Mouse (Mus musculus) frontal cortex, postnatal 36 days (tissue): ENCODE results near the gene Secisbp2.
"Not testable (repeated sequence)": the region's sequence is repeated elsewhere in the genome, so short reads cannot be mapped to it uniquely, and the experiment has no call there.

ENCODE experiments used
- DNase-seq, 2 experiments: peaks; one replicate each; pipeline ENCODE4 v3.0.0; 2022; ENCODE audit warnings: low spot score in 2 of 2

Secisbp2 gene

GRCm38 (mm10) chr13:51643924-51644828 is 7.3 kb upstream of the Secisbp2 start:
- DNase-seq, result no peak

DNA sequence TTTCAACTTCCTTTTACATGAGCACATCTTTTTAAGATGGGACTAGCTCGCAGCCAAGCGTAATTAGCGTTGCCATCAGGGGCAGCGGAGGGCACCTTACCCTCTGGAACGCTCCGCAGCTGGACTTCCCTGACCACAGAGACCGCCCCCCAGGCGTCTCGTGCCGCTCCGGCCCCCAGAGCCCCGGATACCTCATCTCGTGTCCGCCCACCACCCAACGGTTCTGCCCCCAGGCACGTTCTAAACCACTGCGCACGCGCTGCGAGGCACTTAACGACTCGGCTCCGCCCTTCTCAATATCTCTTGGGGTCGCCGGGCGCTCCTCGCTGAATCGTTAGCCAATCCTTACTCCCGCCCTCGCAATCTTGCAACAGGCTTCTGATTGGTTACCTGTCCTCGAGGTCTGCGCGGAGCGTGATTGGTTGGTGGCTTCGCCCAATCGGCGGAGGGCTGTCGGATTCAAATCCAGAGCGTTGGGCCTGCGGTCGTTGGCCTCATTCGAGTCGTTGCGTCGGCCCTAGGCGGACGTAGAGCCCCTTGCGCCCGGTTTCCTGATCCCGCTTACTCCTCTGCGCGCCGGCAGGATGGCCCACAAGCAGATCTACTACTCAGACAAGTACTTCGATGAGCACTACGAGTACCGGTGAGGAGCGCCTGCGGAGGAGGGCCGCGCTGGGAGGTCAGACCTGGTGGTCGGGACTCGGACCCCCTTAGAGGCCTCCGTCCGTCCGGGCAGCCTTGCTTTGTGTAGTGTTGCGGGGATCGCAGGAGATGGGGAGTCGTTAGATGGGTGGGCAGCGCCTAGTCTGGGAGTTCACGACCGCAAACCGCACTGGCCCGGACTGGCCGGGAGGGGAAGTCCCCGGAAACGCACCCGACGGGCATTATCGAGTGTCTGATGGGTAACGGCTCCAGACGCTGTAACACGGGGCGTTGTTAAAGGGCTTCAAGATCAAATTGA is 6.4 kb upstream of the Secisbp2 start, which contains the start of gene Cks2:
Cks2 (plus strand) TSS at position 404 of the 961 bp plus-strand sequence.
- peak; percentile 95 to 99 for DNase-seq

DNA sequence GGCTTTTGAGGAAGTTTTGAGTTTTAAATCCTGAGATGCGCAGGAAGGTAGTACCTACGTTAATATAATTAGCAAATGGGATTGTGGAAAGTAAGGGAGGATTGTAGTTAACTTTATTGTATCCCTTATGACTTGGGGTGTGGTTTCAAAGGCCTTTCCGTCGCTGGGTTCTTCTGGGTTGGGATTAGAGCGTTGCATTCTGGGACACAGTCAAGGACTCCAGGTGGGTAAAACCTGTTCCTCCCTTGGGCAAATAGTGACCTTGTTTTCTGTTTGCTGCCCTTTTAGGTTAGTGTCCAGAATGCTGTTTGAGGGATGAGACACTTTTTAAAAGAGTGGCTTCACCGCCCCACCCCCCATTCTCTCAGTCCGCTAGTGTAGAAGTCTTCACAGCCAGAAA is 5.6 kb upstream of the Secisbp2 start:
- no peak for DNase-seq

- DNase-seq, result no peak
Observed at GRCm38 (mm10) chr13:51646362-51647027, 5.0 kb upstream of the Secisbp2 start.

- DNase-seq, result no peak
Observed at GRCm38 (mm10) chr13:51647770-51648169, 3.7 kb upstream of the Secisbp2 start.

DNA sequence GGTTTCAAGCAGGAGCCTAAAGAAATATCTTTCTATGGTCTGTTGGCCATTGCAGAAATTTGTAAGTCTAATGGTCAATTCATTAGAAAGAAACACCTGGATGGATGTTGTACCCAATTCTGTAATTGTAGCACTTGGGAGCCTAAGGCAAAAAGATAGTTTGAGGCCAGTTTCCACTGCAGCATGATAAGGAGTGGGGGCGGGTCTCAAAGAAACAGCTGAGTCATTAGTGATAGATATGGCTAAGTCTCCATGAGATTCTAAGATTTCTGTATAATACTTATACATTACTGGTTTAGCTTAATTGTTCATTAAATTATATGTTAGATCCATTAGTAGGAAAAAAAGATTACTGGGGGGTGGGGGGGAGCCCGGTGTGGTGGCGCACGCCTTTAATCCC is 3.3 kb upstream of the Secisbp2 start:
- no peak for DNase-seq

DNA sequence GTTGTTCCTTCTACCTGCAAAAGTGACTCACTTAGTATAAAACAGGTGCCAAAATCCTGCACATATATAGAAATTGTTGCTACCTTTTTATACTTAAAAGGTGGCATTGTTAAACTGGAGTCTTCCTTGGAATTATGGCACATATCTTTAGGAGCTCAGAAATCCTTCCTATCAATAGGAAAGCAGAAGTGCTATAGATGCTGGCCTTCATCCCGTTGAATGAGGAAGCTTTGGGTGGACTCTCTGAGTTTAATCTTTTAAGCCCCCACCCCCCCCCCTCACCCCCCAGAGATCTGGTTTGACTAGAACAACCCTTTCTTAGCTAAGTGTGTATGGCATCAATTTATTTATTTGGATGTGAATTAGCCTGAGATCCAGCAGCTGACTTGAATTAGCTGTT is 1.8 kb upstream of the Secisbp2 start:
- DNase-seq, result no peak

- no peak for DNase-seq
Observed at GRCm38 (mm10) chr13:51653159-51653558, 1.7 kb downstream of the Secisbp2 start.

- DNase-seq, result no peak
Observed at GRCm38 (mm10) chr13:51653961-51654360, 2.5 kb downstream of the Secisbp2 start.

DNA sequence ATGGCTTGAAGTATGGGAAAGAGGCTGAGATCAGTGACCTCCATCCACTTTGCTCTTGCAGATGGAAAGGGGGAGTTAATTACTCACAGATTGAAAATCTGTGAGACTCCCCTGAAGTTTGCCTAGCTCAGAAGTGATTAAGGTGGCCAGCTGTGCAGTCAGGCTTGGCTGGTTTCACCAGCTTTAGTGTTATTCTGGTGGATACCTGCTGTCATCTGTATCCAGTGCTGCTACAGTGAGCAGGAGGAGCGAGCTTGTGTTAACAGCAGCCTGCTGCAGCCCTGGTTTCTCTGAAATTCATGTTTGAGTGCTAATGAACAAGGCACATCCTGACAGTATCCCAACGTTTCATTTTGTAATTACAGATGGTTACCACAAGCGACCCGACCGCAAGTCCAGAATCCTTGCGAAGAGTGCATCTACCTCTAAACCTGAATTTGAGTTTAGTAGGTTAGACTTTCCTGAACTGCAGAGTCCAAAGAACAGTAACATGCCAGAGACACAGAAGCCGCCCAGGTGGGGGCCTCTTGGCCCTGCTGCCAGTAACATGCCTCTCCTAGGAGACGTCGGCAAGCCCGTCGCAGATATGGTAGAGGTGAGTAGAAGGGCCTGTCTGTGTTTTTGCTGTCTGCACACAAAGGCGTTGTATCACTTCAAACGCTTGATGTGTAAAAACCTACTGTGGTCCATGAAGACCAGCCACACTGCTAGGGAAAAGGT is 5.2 kb downstream of the Secisbp2 start:
- DNase-seq, result no peak

GRCm38 (mm10) chr13:51658094-51658493 is 6.6 kb downstream of the Secisbp2 start:
- DNase-seq, result no peak

DNA sequence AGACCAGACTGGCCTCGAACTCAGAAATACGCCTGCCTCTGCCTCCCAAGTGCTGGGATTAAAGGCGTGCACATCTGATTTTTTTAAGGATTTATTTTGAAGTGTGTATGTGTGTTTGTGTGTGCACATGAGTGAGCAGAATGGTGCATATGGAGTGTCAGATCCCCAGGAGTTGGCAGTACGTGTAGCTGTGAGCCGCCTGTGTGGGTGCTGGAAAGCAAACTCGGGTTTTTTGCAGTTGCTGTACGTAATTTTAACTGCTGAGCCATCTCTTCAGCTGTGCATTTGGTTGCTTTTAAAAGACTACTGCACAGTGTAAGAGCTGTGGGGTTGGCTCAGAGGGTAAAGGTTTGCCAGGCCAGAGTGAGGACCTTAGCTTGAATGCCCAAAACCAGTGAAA is 8.1 kb downstream of the Secisbp2 start:
- no peak for DNase-seq

DNA sequence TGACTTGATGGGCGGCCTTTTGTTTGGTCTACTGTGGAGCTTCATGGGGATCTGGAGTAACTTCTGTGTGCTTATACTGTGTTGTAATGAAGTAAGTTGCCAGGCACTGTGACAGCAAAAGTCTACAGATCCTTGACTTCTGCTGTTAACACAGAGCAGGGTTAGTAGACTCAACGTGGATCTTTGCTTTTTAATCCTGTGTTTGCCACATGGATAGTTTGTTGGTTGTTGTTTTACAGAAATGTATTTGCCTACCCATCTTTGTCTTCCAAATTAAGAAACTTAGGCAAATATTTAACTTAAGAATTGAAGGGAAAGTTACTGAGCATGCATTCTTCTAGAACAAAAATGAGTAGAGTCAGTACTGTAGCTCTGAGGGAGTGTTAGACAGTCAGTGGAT is 12.1 kb downstream of the Secisbp2 start:
- no peak for DNase-seq

GRCm38 (mm10) chr13:51668195-51668594 is 16.7 kb downstream of the Secisbp2 start:
- DNase-seq, result not testable (repeated sequence)

GRCm38 (mm10) chr13:51676641-51677040 is 25.1 kb downstream of the Secisbp2 start:
- DNase-seq, result no peak

GRCm38 (mm10) chr13:51677041-51677440 is 25.5 kb downstream of the Secisbp2 start:
- DNase-seq, result no peak

- DNase-seq, result no peak
Observed at GRCm38 (mm10) chr13:51677630-51678185, 26.2 kb downstream of the Secisbp2 start.

GRCm38 (mm10) chr13:51678687-51679086 is 27.2 kb downstream of the Secisbp2 start:
- no peak for DNase-seq

GRCm38 (mm10) chr13:51679332-51679731 is 27.8 kb downstream of the Secisbp2 start:
- DNase-seq, result no peak

DNA sequence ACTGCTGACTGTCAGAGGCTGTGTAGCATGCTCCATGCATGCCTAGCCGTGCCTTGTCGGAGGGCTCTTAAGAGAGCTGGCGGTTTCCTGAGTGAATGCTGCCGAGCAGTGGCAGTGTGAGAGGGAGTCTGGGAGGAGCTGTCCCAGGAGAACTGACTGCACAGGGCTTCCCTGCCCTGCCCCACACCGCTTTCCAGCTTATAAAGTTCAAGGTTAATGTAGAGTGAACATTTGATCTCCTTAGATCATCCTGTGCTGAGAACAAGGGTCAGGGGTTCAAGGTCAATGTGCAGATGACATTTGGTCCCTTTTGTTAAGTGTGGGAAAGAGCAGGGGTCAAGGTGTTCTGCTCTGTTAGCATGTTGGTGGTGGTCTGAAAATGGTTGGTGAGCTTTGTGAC is 29.6 kb downstream of the Secisbp2 start:
- no peak for DNase-seq

DNA sequence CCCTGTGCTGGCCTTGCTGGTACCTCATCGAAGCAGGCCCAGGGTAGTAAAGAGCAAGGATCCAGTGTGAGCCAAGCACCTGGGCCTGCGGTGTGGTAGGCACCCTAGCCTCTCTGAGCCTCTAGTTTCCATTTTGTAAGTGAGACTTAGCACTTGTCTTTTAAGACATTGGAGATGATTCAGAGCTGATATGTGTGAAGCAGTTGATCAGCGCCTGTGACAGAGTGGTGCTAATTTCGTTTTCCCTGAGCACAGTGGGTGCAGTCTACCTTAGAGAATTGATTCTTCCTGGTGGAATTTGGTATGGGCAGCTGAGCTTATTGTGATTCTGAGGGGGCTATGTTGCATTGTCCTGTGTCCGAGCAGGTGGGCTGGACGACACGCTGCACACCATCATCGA is 30.1 kb downstream of the Secisbp2 start:
- no peak for DNase-seq
